Mouse (Mus musculus) heart, embryonic 13.5 days (tissue): ENCODE measurements around the gene Adamts8. TPM values are rescaled to one million over a fixed set of nuclear protein-coding genes. Genes with fewer than 3 reads are reported as not detected.

Experiments
- ATAC-seq: fragments of 200-750 bp; cut with Nextera tagmentation; 2 replicates; pipeline ENCODE4 v1.8.0; 2017; ENCODE audit warnings: moderate TSS enrichment; ENCODE audit not compliant: insufficient number of reproducible peaks, low FRiP score, low TSS enrichment; ENCODE audit errors: extremely low read depth
- H3K27ac ChIP-seq: fragments of 300-500 bp; sonication (generic); replicated peaks from 2 replicates; pipeline ENCODE4 v1.5.1; 2015; ENCODE audit warnings: moderate library complexity, mild to moderate bottlenecking, inconsistent platforms
- H3K27me3 ChIP-seq: fragments of 300-500 bp; sonication (generic); replicated peaks from 2 replicates; pipeline ENCODE4 v1.6.1; 2015; ENCODE audit warnings: mild to moderate bottlenecking, inconsistent platforms
- H3K36me3 ChIP-seq: fragments of 300-500 bp; sonication (generic); 2 replicates; pipeline ENCODE4 v1.6.1; 2015; ENCODE audit warnings: mild to moderate bottlenecking, inconsistent platforms
- H3K4me1 ChIP-seq: fragments of 300-500 bp; sonication (generic); 2 replicates; pipeline ENCODE4 v1.6.1; 2015; ENCODE audit warnings: inconsistent platforms
- H3K4me2 ChIP-seq: fragments of 300-500 bp; sonication (generic); 2 replicates; pipeline ENCODE4 v1.6.1; 2015; ENCODE audit warnings: inconsistent platforms, mild to moderate bottlenecking, moderate library complexity
- H3K4me3 ChIP-seq: fragments of 300-500 bp; sonication (generic); 2 replicates; pipeline ENCODE4 v1.5.1; 2015; ENCODE audit warnings: moderate library complexity, mild to moderate bottlenecking, inconsistent platforms
- H3K9ac ChIP-seq: fragments of 300-500 bp; sonication (generic); 2 replicates; pipeline ENCODE4 v1.6.1; 2015; ENCODE audit warnings: inconsistent platforms, mild to moderate bottlenecking, moderate library complexity
- H3K9me3 ChIP-seq: fragments of 300-500 bp; sonication (generic); 2 replicates; pipeline ENCODE4 v1.6.1; 2016; ENCODE audit warnings: inconsistent platforms
- WGBS: fragments of 180-500 bp; shearing (Covaris S2); methylation state at CpG from one replicate; pipeline ENCODE4 v1.1.7; 2015; ENCODE audit warnings: mixed read lengths; 5-methylcytosine and 5-hydroxymethylcytosine counted together
- polyA plus RNA-seq: library from polyadenylated mRNA; unstranded; fragments of >200 nt; fragmentation: Nextera tagmentation; extraction: Ambion mirVana; gene quantifications from 2 replicates; pipeline ENCODE4 v1.2.1, GENCODE M21; 2015

The Adamts8 gene
- polyA plus RNA-seq: 8.1 and 8.7 TPM in 2 replicates

DNA sequence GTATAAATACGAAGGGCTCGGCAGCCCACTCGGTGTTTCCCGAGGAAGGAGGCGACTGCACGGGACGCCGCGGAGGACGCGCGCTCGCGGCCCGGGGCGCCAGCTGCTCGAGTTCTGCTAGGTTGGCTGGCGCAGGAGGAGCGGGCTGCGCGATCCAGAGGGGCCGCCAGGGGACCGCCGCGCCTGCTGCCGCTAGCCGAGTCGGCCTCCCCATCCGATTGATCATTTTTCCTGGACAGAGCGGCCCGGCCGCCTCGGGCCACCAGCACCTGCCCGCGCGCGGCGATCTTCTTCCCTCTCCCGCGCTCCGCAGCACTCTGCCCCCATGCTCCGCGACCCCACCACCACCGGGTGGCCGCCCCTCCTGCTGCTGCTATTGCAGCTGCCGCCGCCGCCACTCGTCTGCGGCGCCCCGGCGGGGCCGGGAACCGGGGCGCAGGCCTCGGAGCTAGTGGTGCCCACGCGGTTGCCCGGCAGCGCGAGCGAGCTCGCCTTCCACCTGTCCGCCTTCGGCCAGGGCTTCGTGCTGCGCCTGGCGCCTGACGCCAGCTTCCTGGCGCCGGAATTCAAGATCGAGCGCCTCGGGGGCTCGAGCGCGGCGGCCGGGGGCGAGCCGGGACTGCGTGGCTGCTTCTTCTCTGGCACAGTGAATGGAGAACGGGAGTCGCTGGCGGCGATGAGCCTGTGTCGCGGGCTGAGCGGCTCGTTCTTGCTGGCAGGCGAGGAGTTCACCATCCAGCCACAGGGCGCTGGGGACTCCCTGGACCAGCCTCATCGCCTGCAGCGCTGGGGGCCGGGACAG, at the start of gene Adamts8:
Gene Adamts8 (plus strand): TSS at position 51 of the 802 bp plus-strand sequence.
- 0% methylated on average over 82 of the region's 96 CpGs for whole genome bisulfite sequencing
- Histone ChIP-seq H3K36me3 (no peaks in the 10 kb centered on the region), H3K27me3 (peaks cover 78% of the 10 kb centered on the region), H3K9ac (peak within 1 kb of the TSS; percentile 83), H3K4me1 (peaks cover 43% of the 10 kb centered on the region), H3K27ac (no peak within 1 kb of the TSS), H3K9me3 (no peaks in the 10 kb centered on the region), H3K4me3 (peak within 1 kb of the TSS; percentile 67), H3K4me2 (peak within 1 kb of the TSS; percentile 100)
- ATAC-seq: peak; percentile 33; the same call in 1 of the 2 replicates

DNA sequence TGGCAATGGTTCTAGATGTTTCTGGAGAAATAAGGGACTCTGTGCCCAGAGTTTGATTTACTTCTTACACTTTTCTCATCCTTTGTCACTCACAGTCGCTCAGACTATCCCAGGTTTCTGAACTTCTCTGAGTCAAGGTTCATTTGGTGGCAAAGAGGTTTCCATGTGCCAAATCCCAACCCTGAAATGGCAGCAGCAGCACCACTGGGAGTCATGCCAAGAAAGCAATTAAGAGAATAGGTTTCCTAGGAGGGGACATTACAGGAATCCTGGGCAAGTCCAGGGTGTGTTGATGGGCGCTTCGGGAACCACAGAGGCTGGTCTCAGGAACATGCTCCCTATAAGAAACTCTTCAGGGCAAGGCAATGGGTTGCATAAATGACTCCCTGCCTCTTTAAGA, 46.7 kb upstream of the Adamts8 start:
- Histone ChIP-seq H3K9me3 (no peaks in the 10 kb centered on the region), H3K4me2 (no peak overlapping the region), H3K27me3 (no peaks in the 10 kb centered on the region), H3K4me1 (peaks cover 22% of the 10 kb centered on the region), H3K9ac (no peak overlapping the region), H3K4me3 (no peak overlapping the region), H3K36me3 (peaks cover 11% of the 10 kb centered on the region), H3K27ac (peak overlapping the region; percentile 86; the same call in 1 of the 2 replicates)
- no peak for ATAC-seq
- 62% methylated on average over 3 of the region's 3 CpGs for WGBS

DNA sequence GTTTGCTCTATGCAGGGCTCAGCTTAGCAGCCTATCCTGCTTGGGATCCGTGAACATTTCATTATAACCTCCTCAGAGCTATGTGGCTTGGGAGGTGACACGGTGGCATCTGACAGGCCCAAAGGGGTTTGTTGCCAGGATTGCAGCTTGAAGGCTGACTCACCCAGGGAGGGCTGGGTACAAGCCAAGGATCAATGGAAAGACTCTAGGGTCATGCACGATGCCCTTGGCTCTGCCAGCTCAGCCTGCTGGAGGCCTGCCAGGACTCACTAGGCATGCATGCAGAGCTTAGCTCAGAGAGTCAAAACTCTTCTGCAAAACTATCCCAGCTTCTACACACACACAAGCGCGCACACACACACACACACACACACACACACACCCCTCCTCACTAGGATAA, 45.6 kb upstream of the Adamts8 start:
- H3K36me3 ChIP-seq: peaks cover 22% of the 10 kb centered on the region
- no peaks in the 10 kb centered on the region for H3K9me3 ChIP-seq
- 47% methylated on average over 5 of the region's 5 CpGs for WGBS
- peaks cover 22% of the 10 kb centered on the region for H3K4me1 ChIP-seq
- H3K27me3 ChIP-seq: no peaks in the 10 kb centered on the region
- H3K4me3 ChIP-seq: no peak overlapping the region
- H3K27ac ChIP-seq: peak overlapping the region; percentile 86
- no peak overlapping the region for H3K9ac ChIP-seq
- peak; percentile 63; the same call in 1 of the 2 replicates for ATAC-seq
- H3K4me2 ChIP-seq: no peak overlapping the region

DNA sequence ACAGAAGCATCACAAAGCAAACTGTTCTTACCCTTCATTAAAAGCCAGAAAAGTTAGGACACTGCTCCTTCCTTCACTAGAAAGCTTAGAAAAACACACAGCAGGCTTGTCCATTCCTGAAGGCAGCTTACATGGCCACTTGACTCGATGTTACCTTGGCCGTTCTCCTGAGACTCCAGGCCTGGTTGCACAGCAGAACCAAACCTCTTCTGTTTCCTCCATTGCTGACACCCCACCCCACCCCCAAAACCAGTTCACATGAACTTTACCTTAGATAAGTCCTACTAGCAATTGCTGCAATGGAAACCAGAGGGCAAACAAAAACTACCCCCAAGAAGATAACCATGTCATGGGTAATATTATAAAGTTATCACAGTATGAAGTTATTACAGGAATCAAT, 45.2 kb upstream of the Adamts8 start:
- Histone ChIP-seq H3K4me1 (peaks cover 22% of the 10 kb centered on the region), H3K9ac (no peak overlapping the region), H3K36me3 (peaks cover 26% of the 10 kb centered on the region), H3K9me3 (no peaks in the 10 kb centered on the region), H3K4me2 (no peak overlapping the region), H3K27me3 (no peaks in the 10 kb centered on the region), H3K27ac (peak overlapping the region; percentile 86), H3K4me3 (no peak overlapping the region)
- WGBS: 83% methylated on average over 2 of the region's 2 CpGs
- no peak for ATAC-seq

DNA sequence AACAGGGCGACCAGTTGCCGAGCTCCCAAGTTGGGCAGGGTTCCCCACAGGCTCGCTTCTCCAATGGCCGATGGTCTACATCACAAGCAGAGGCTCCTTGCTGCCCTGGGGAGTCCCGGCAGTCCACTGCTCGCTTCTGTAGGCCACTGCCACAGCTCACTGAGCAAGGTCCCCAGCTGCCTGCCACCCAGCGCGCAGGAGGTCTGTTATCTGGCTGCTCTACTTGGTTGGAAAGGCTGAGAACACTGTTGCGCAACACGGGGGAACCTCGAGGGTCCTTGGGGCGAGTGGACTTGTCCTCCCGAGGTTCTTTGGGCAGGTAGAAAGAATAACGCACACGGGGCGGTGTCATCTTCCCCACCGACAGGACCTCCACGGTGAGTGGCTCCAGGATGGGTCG, 40.2 kb upstream of the Adamts8 start:
- Histone ChIP-seq H3K4me1 (peaks cover 5% of the 10 kb centered on the region), H3K36me3 (peaks cover 67% of the 10 kb centered on the region), H3K4me3 (no peak overlapping the region), H3K27ac (no peak overlapping the region), H3K4me2 (no peak overlapping the region), H3K27me3 (no peaks in the 10 kb centered on the region), H3K9ac (no peak overlapping the region), H3K9me3 (no peaks in the 10 kb centered on the region)
- WGBS: 86% methylated on average over 19 of the region's 19 CpGs
- ATAC-seq: no peak

DNA sequence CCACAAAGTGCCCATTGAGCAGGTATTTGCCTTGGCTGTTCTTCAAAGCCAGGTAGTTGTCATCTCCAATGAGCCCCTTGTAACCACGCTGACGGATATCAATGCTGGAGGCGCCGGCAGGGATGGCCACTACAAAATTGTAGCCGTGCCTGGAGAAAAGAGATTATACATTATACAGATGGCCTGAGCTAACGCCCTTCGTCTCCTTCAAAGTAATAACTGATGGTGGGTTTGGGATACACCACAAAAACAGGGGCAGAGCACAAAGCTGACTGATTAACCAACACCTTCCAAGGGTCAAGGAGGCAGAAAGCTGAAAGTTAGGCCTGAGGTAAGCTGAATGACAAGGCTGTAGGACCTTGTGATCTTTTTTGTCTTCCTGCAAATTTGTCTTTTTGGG, 39.7 kb upstream of the Adamts8 start:
- WGBS: 94% methylated on average over 7 of the region's 7 CpGs
- Histone ChIP-seq H3K36me3 (peaks cover 67% of the 10 kb centered on the region), H3K4me2 (no peak overlapping the region), H3K27me3 (no peaks in the 10 kb centered on the region), H3K27ac (no peak overlapping the region), H3K4me3 (no peak overlapping the region), H3K4me1 (0 out of 2 replicates have a peak, but pooled peaks cover under 1% of the 10 kb centered on the region), H3K9ac (no peak overlapping the region), H3K9me3 (no peaks in the 10 kb centered on the region)
- ATAC-seq: no peak

DNA sequence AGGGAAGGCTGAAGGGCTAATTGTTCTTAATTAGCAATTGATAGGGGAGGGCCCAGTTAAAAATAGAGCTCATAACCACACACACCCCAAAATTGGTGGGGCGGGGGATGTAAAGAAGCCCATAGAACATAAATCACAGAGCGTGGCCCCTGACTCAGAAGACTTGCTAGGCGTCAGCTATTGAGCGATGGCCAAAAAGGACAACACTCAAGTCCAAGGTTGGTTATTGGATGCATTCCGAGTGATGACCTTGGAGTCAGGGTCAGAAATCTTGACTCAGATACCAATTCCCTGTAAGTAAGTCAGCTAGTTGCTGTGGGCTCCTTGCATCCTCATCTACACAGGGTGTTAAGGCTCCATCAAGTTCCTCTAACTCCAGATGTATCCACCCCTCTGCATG, 39.1 kb upstream of the Adamts8 start:
- 86% methylated on average over 5 of the region's 5 CpGs for WGBS
- Histone ChIP-seq H3K4me2 (no peak overlapping the region), H3K9me3 (no peaks in the 10 kb centered on the region), H3K27ac (no peak overlapping the region), H3K4me3 (no peak overlapping the region), H3K27me3 (no peaks in the 10 kb centered on the region), H3K9ac (no peak overlapping the region), H3K4me1 (no peaks in the 10 kb centered on the region), H3K36me3 (peaks cover 69% of the 10 kb centered on the region)
- no peak for ATAC-seq

DNA sequence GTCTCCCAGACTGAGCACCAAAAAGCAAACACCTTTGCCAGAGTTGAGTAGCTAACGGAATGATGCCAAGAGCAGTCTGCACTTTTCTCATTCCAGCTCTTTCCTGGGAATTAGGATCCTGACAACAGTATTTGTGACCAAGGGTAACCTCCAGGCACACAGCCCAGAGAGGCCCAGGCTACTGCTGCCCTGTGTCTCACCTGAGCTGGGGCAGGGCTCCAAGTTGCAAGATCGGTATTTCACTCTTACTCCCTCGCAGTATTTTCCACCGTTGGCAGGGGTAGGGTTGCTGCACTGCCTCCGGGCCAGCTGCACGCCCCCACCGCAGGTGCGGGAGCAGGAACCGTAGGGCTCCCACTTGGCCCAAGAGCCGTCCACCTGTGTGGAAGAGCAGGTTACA, 36.5 kb upstream of the Adamts8 start:
- no peaks in the 10 kb centered on the region for H3K9me3 ChIP-seq
- WGBS: 79% methylated on average over 10 of the region's 10 CpGs
- H3K4me1 ChIP-seq: no peaks in the 10 kb centered on the region
- no peak overlapping the region for H3K9ac ChIP-seq
- no peak for ATAC-seq
- H3K36me3 ChIP-seq: peaks cover 78% of the 10 kb centered on the region
- no peak overlapping the region for H3K4me3 ChIP-seq
- no peaks in the 10 kb centered on the region for H3K27me3 ChIP-seq
- H3K4me2 ChIP-seq: no peak overlapping the region
- no peak overlapping the region for H3K27ac ChIP-seq

DNA sequence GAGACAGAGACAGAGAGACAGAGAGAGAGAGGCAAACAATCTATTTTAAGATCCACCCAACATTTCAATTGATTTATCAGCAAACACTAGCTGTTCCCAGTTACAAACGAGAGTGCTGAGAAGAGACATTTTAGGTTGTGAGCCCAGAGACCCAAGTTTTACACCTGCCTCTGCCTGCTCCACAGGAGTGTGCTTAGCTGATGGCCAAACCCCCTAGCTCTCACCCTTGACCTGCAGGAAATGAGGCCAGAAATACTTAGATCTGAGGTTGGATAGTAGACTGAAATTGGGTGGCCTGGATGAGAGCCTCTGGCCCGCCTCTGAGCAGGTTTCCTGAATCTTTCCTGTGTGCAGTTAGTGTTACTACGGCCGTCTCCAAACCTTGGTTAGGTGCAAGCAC, 35.9 kb upstream of the Adamts8 start:
- Histone ChIP-seq H3K9ac (no peak overlapping the region), H3K27me3 (no peaks in the 10 kb centered on the region), H3K9me3 (no peaks in the 10 kb centered on the region), H3K4me2 (no peak overlapping the region), H3K4me1 (no peaks in the 10 kb centered on the region), H3K4me3 (no peak overlapping the region), H3K27ac (no peak overlapping the region), H3K36me3 (peaks cover 78% of the 10 kb centered on the region)
- ATAC-seq: no peak
- WGBS: 75% methylated on average over 4 of the region's 4 CpGs

DNA sequence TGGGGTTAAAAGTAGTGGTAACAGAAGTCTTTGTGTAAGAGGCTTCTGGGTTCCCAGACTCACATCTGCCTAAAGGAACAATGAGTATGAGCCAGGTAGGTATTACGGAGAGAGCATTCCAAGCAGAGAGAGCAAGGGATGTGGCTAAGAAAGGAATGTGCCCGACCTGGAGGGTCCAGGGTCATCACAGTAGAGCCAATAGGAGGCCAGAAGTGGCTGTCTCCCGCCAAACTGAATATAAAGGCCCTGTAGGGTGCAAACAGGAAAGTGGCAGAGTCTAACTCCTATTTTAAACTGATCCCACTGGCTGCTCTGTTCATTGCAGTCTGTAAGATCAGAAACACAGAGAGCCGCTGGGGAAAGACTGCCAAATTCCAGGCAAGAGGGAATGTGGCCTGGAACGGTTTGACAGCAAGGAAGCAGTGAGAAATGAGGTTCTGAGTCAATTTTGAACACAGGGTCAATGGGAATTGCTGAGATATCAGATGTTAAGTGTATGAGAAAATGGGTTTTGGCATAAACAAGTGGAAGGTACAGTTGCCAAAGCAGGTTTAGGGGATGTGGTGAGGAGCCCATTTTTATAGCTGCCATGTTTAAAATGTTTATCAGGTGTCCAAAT, 34.6 kb upstream of the Adamts8 start:
- Histone ChIP-seq H3K9ac (no peak overlapping the region), H3K9me3 (no peaks in the 10 kb centered on the region), H3K4me3 (no peak overlapping the region), H3K27ac (no peak overlapping the region), H3K27me3 (no peaks in the 10 kb centered on the region), H3K36me3 (peaks cover 67% of the 10 kb centered on the region), H3K4me2 (no peak overlapping the region), H3K4me1 (no peaks in the 10 kb centered on the region)
- 56% methylated on average over 5 of the region's 5 CpGs for WGBS
- no peak for ATAC-seq

DNA sequence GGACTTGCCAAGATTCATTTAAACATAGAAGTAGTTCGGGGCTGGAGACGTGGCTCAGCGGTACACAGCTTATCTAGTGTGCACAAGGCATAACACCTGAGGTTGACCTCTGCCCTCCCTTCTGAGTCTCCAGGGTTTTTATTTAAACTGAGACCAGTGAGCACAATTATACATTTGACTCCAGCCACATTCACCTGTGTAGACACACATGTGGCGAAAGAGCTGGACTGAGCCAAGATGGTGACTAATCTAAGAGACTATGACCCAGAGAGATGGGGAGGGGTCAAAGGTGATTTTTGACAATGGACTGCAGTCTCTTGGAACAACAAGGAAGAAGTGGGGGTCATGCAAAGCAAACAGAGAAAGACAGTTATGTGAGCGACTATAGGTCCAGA, 34.1 kb upstream of the Adamts8 start:
- Histone ChIP-seq H3K4me2 (no peak overlapping the region), H3K27me3 (no peaks in the 10 kb centered on the region), H3K4me3 (no peak overlapping the region), H3K9me3 (no peaks in the 10 kb centered on the region), H3K4me1 (no peaks in the 10 kb centered on the region), H3K27ac (no peak overlapping the region), H3K9ac (no peak overlapping the region), H3K36me3 (peaks cover 65% of the 10 kb centered on the region)
- ATAC-seq: no peak
- 79% methylated on average over 5 of the region's 5 CpGs for WGBS
